Mouse (Mus musculus): Measurements from ENCODE around the gene Gtf3c2. TPM values are rescaled to one million over a fixed set of nuclear protein-coding genes. Genes with fewer than 3 reads are reported as not detected.

The Gtf3c2 gene
- polyA plus RNA-seq, 2 experiments: 47.1 to 130 TPM

GRCm38 (mm10) chr5:31197072-31197471 is 17.1 kb upstream of the Gtf3c2 start:
- Histone ChIP-seq H3K4me2 (replicated peaks; ENCODE audit: low read depth, low read length, severe bottlenecking) (no peak overlapping the region), H3K9ac (ENCODE audit: low read depth, low read length, severe bottlenecking) (no peak overlapping the region), H3K36me3 (ENCODE audit: control insufficient read depth, insufficient read depth, low read length) (peaks cover 67% of the 10 kb centered on the region), H3K27me3 (ENCODE audit: control insufficient read depth, insufficient read depth, low read length) (no peaks in the 10 kb centered on the region), H3K27ac (replicated peaks; ENCODE audit: low read depth, low read length) (no peak overlapping the region), H3K4me1 (ENCODE audit: control insufficient read depth, insufficient read depth, low read length) (peaks cover 14% of the 10 kb centered on the region), H3K4me3 (replicated peaks; ENCODE audit: low read length) (no peak overlapping the region), H3K9me3 (ENCODE audit: control insufficient read depth, low read length) (peaks cover 4% of the 10 kb centered on the region)
- WGBS: 94% methylated on average over 12 of the region's 12 CpGs
- DNase-seq (ENCODE audit: low spot score): no peak
- no peak for ATAC-seq (ENCODE audit: low FRiP score, low read depth)
- no peak for TF ChIP-seq POLR2A (IDR thresholded peaks at IDR 0.05; ENCODE audit: borderline replicate concordance, extremely low read depth, insufficient read depth, insufficient read length)

DNA sequence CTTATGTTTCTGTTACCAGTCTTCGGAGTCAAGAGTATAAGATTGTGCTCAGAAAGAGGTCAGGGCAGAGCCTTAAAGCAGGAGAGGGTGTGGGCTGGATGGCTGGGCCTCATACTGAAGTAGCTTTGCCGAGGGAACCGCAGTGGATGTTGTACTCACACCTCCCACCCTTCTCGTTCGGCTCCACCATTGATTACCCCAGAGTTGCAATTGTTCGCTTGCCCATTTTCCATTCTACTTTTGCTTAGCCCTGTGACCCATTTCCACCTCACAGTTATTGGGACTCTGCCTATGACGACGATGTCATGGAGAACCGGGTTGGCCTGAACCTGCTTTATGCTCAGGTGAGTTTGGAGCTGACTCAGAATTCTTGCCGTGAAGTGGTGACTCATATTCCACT is 16.3 kb upstream of the Gtf3c2 start:
- Histone ChIP-seq H3K9me3 (ENCODE audit: control insufficient read depth, low read length) (peaks cover 4% of the 10 kb centered on the region), H3K27ac (replicated peaks; ENCODE audit: low read depth, low read length) (no peak overlapping the region), H3K9ac (ENCODE audit: low read depth, low read length, severe bottlenecking) (no peak overlapping the region), H3K4me1 (ENCODE audit: control insufficient read depth, insufficient read depth, low read length) (peaks cover 21% of the 10 kb centered on the region), H3K4me2 (replicated peaks; ENCODE audit: low read depth, low read length, severe bottlenecking) (no peak overlapping the region), H3K27me3 (ENCODE audit: control insufficient read depth, insufficient read depth, low read length) (no peaks in the 10 kb centered on the region), H3K4me3 (replicated peaks; ENCODE audit: low read length) (no peak overlapping the region), H3K36me3 (ENCODE audit: control insufficient read depth, insufficient read depth, low read length) (peaks cover 69% of the 10 kb centered on the region)
- WGBS: 96% methylated on average over 10 of the region's 10 CpGs
- DNase-seq (ENCODE audit: low spot score) (no peak), ATAC-seq (ENCODE audit: low FRiP score, low read depth) (no peak)
- TF ChIP-seq POLR2A (IDR thresholded peaks at IDR 0.05; ENCODE audit: borderline replicate concordance, extremely low read depth, insufficient read depth, insufficient read length): no peak

DNA sequence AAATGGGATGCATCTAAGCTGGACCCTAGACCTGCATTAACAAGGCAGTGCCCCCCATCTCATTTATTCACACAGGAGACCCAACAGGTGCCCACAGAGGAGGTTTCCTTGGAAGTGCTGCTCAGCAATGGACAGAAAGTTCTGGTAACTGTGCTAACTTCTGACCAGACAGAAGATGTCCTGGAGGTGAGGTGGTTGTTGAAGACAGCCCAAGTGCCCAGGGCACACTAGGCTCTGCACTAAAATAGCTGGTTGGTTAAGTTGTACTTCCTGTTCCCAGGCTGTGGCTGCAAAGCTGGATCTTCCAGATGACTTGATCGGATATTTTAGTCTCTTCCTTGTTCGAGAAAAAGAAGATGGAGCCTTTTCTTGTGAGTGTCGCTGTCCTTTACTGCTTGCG is 15.7 kb upstream of the Gtf3c2 start:
- Histone ChIP-seq H3K27me3 (ENCODE audit: control insufficient read depth, insufficient read depth, low read length) (no peaks in the 10 kb centered on the region), H3K4me1 (ENCODE audit: control insufficient read depth, insufficient read depth, low read length) (peaks cover 20% of the 10 kb centered on the region), H3K4me2 (replicated peaks; ENCODE audit: low read depth, low read length, severe bottlenecking) (no peak overlapping the region), H3K9ac (ENCODE audit: low read depth, low read length, severe bottlenecking) (no peak overlapping the region), H3K4me3 (replicated peaks; ENCODE audit: low read length) (no peak overlapping the region), H3K9me3 (ENCODE audit: control insufficient read depth, low read length) (peaks cover 4% of the 10 kb centered on the region), H3K27ac (replicated peaks; ENCODE audit: low read depth, low read length) (no peak overlapping the region), H3K36me3 (ENCODE audit: control insufficient read depth, insufficient read depth, low read length) (peaks cover 73% of the 10 kb centered on the region)
- 94% methylated on average over 4 of the region's 4 CpGs for WGBS
- no peak for TF ChIP-seq POLR2A (IDR thresholded peaks at IDR 0.05; ENCODE audit: borderline replicate concordance, extremely low read depth, insufficient read depth, insufficient read length)
- DNase-seq (ENCODE audit: low spot score) (no peak), ATAC-seq (ENCODE audit: low FRiP score, low read depth) (no peak)

- Histone ChIP-seq H3K27me3 (ENCODE audit: control insufficient read depth, insufficient read depth, low read length) (no peaks in the 10 kb centered on the region), H3K36me3 (ENCODE audit: control insufficient read depth, insufficient read depth, low read length) (peaks cover 73% of the 10 kb centered on the region), H3K4me1 (ENCODE audit: control insufficient read depth, insufficient read depth, low read length) (peaks cover 16% of the 10 kb centered on the region), H3K4me2 (replicated peaks; ENCODE audit: low read depth, low read length, severe bottlenecking) (no peak overlapping the region), H3K9ac (ENCODE audit: low read depth, low read length, severe bottlenecking) (peak overlapping the region; percentile 92; the same call in 1 of the 2 replicates), H3K9me3 (ENCODE audit: control insufficient read depth, low read length) (no peaks in the 10 kb centered on the region), H3K27ac (replicated peaks; ENCODE audit: low read depth, low read length) (no peak overlapping the region), H3K4me3 (replicated peaks; ENCODE audit: low read length) (peak overlapping the region; percentile 91; the same call in 1 of the 2 replicates)
- TF ChIP-seq POLR2A (IDR thresholded peaks at IDR 0.05; ENCODE audit: borderline replicate concordance, extremely low read depth, insufficient read depth, insufficient read length): no peak
- 90% methylated on average over 16 of the region's 16 CpGs for WGBS
- no peak for DNase-seq (ENCODE audit: low spot score)
- no peak for ATAC-seq (ENCODE audit: low FRiP score, low read depth)
Observed at GRCm38 (mm10) chr5:31194486-31195485, 14.8 kb upstream of the Gtf3c2 start.

- Histone ChIP-seq H3K4me2 (replicated peaks; ENCODE audit: low read depth, low read length, severe bottlenecking) (peak overlapping the region; percentile 91), H3K27ac (replicated peaks; ENCODE audit: low read depth, low read length) (peak overlapping the region; percentile 82), H3K4me3 (replicated peaks; ENCODE audit: low read length) (peak overlapping the region; percentile 91), H3K9ac (ENCODE audit: low read depth, low read length, severe bottlenecking) (peak overlapping the region; percentile 92), H3K4me1 (ENCODE audit: control insufficient read depth, insufficient read depth, low read length) (peaks cover 16% of the 10 kb centered on the region), H3K36me3 (ENCODE audit: control insufficient read depth, insufficient read depth, low read length) (peaks cover 70% of the 10 kb centered on the region), H3K9me3 (ENCODE audit: control insufficient read depth, low read length) (no peaks in the 10 kb centered on the region), H3K27me3 (ENCODE audit: control insufficient read depth, insufficient read depth, low read length) (no peaks in the 10 kb centered on the region)
- no peak for DNase-seq (ENCODE audit: low spot score)
- no peak for TF ChIP-seq POLR2A (IDR thresholded peaks at IDR 0.05; ENCODE audit: borderline replicate concordance, extremely low read depth, insufficient read depth, insufficient read length)
- ATAC-seq (ENCODE audit: low FRiP score, low read depth): 0 out of 2 replicates have a peak, but pooled peaks have one; percentile 0
- WGBS: 12% methylated on average over 25 of the region's 25 CpGs
Observed at GRCm38 (mm10) chr5:31193631-31194281, 13.8 kb upstream of the Gtf3c2 start.

All from limb, embryonic 14.5 days (tissue).